Mouse (Mus musculus): ENCODE results near the gene Zfp704. TPM values are rescaled to one million over a fixed set of nuclear protein-coding genes. Genes with fewer than 3 reads are reported as not detected.
"Not testable (repeated sequence)": the region's sequence is repeated elsewhere in the genome, so short reads cannot be mapped to it uniquely, and the experiment has no call there.

Zfp704 gene
- polyA plus RNA-seq, 1 experiment, result 17.3 TPM

DNA sequence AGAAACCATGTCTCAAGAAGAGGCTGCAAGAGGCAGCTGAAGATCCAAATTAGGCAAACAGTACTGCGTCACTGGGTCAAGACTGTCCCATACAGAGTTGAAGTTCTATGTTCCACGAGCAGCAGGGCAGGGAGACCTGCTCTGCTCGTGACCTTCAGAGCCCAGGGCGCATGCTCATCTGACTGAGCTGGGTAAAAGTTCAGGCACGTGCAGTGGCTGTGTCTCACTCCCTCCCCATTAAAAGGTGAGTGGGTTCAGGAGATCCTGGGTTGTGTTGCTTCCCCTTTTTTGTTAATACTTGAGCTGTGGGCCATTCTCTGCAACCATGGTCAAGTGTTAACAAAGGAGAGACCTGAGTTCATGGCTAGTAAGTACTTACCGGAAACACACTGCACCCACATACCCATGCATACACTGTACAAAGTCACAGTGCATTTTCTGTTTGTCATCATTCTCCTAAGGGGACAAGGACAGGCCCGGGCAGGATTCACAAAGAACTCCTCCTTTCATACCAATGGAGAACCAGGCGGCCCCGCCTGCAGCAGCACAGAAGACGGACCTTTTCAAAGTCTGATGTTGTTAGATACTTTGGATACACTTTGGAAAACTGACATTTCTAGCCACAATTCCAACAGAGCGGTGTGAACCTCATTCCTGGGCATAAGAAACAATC is 10.0 kb downstream of the Zfp704 start:
- no peak for DNase-seq (ENCODE audit: extremely low spot score in 1 of 2, low spot score in 1 of 2)

DNA sequence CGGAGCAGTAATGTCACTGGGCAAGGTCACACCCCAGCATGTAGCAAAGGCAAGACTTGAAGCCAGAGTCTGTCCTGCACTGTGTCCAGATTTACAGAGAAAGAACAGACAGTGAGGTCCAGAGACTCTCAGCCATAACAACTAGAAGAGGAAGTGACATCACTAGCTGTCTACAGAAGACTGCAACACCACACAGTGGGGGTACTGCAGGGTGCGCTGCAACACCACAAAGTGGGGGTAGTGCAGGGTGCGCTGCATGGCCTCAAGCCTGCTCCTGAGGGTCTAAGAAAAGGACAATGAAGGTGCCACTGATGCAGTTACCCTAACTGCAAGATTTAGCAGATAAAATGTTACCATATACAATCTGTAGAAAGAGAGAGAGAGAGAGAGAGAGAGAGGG is 11.8 kb downstream of the Zfp704 start:
- no peak for DNase-seq (ENCODE audit: extremely low spot score in 1 of 2, low spot score in 1 of 2)

GRCm38 (mm10) chr3:9594457-9594856 is 15.4 kb downstream of the Zfp704 start:
- no peak for DNase-seq (ENCODE audit: extremely low spot score in 1 of 2, low spot score in 1 of 2)

DNA sequence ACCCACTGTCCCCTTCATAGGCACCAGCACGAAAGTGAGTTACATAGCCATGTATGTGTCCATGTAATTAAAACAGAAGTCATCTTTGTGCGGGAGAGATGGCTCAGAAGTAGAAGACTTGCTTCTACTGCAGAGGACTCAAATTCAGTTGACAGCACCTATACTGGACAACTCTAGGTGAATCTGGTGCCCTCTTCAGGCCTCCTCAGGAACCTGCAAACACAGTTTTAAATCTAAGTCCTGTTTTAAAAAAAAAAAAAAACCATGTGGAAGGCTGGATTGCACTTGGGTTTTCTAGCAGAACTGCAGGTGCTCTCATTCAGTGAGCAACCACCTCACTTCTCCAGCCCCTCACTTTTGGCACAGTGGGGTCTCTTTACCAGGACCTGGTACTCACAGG is 16.1 kb downstream of the Zfp704 start:
- DNase-seq (ENCODE audit: extremely low spot score in 1 of 2, low spot score in 1 of 2), result peak in 1 of 2 experiments; percentile 52

DNA sequence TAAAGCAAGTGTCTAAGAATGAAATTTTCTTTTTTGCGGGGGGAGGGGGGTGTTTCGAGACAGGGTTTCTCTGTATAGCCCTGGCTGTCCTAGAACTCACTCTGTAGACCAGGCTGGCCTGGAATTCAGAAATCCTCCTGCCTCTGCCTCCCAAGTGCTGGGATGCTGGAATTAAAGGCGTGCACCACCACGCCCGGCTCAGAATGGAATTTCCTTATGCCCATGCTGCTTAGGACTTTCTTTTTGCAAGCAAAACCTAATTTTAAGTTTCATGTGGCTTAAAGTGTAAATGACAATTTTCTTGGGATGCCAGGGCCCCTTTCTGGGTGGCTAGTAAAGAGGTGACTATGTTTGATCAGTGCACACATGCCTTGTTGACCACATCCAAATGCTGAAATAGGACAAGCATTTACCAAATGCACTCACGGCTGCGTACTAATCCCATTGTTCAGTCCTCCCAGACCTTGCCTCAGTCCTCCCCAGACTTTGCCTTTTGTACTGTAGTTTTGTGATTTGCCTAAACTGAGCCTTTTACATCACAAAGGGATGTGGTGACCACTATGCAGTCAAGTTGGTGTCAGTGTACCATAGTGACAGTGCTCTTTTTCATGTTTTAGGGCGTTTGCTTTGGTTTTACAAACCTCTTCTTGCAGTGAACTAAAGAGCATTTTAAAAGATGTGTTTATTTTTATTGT is 18.3 kb downstream of the Zfp704 start:
- no peak for DNase-seq (ENCODE audit: extremely low spot score in 1 of 2, low spot score in 1 of 2)

DNA sequence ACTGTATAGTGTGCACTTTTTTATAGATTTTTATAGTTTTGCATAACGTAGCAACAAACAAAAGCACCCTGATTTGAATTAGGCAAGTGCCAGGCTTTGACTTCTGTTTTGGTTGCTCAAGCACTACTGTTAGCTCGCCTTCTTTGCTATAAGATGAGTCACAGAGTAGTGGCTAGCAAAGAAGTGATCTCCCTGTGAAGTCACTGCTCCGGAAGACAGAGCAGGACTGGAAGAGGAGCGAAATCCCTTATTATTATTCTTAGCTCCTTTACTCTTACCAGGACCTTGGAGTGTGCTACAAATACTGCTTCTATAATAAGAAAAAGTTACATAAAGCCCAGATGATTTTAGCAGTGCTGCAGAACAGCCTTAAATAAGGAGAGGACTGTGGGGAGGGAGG is 21.2 kb downstream of the Zfp704 start:
- peak in 1 of 2 experiments; percentile 17 for DNase-seq (ENCODE audit: extremely low spot score in 1 of 2, low spot score in 1 of 2)

- no peak for DNase-seq (ENCODE audit: extremely low spot score in 1 of 2, low spot score in 1 of 2)
Measured at GRCm38 (mm10) chr3:9587304-9587703, 22.6 kb downstream of the Zfp704 start.

GRCm38 (mm10) chr3:9583516-9583915 is 26.4 kb downstream of the Zfp704 start:
- DNase-seq (ENCODE audit: extremely low spot score in 1 of 2, low spot score in 1 of 2), result no peak

DNA sequence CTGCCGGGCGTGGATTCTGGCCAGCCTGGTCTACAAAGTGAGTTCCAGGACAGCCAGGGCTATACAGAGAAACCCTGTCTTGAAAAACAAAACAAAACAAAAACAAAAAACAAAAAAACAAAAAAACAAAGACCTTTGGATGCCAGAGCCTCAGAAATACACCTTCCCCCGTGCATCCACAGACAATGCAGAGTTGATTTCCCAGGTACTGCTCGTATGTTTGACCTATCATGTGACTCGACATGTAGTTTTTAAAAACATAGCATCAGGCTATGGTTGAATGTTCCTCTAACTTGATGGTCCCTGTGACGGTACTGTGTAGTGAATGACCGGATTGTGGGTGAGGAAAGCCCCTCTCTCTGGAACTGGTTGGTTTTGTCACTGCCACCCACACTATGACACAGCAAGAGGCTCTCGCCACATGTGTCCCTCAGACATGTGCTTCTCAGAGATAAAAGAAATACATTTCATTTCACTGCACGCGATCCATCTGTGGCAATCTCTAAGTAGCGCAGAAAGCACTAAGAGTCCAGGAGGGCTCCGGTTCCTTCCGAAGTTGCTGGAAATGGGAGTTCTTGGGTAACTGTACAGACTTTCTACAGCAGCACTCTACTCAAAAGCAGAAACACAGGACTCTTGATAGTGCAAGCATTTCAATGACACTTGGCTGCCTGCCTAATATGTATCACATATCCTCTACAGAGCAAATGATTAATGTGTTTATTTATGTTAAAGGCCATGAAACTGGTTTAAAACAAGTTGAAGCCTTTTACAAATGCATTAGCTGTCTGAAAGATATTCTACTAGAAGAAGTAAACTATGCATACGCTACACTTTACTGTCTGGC is 28.7 kb downstream of the Zfp704 start:
- DNase-seq (ENCODE audit: extremely low spot score in 1 of 2, low spot score in 1 of 2), result no peak

DNA sequence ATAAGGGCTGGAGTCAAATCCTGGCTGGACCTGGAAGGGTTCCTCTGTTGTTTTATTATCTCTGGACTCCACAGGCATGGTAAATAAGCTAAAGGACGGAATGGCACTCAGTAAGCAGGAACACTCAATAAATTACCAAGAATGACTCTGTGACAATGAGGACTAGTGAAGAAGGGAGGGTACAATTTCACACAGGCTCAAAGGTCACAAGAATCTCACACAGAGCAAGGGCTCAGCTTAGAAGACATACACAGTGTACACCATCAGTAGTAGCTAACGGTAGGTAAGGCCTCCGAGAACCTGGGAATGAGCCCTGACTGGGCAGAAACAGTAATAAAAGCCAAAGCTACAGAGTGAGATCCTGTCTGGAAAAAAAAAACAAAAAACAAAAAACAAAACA is 29.8 kb downstream of the Zfp704 start:
- DNase-seq (ENCODE audit: extremely low spot score in 1 of 2, low spot score in 1 of 2), result no peak

GRCm38 (mm10) chr3:9579028-9579643 is 30.7 kb downstream of the Zfp704 start:
- no peak for DNase-seq (ENCODE audit: extremely low spot score in 1 of 2, low spot score in 1 of 2)

GRCm38 (mm10) chr3:9576872-9577271 is 33.0 kb downstream of the Zfp704 start:
- DNase-seq (ENCODE audit: extremely low spot score in 1 of 2, low spot score in 1 of 2), result no peak

GRCm38 (mm10) chr3:9574305-9574704 is 35.6 kb downstream of the Zfp704 start:
- no peak for DNase-seq (ENCODE audit: extremely low spot score in 1 of 2, low spot score in 1 of 2)

GRCm38 (mm10) chr3:9573581-9573980 is 36.3 kb downstream of the Zfp704 start:
- DNase-seq (ENCODE audit: extremely low spot score in 1 of 2, low spot score in 1 of 2), result peak in 1 of 2 experiments; percentile 39

DNA sequence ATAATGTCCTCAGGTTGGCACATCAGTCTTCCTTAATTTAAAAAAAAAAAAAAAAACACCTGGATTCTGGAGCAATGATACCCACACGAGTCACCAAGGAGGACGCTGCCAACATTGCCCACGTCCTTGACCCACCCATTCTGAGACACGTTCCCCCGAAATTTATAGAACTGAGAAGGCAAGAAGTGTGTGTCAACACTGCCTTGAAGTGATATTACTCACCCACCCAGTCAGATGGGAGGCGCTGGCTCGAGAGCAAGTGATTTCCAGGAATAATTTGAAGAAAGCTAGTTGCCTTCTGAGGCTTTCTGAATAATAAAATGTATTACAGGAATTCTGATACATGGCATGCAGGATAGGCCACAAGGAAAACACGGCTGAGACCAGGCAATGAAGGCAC is 37.6 kb downstream of the Zfp704 start:
- DNase-seq (ENCODE audit: extremely low spot score in 1 of 2, low spot score in 1 of 2), result peak in 1 of 2 experiments; percentile 48

DNA sequence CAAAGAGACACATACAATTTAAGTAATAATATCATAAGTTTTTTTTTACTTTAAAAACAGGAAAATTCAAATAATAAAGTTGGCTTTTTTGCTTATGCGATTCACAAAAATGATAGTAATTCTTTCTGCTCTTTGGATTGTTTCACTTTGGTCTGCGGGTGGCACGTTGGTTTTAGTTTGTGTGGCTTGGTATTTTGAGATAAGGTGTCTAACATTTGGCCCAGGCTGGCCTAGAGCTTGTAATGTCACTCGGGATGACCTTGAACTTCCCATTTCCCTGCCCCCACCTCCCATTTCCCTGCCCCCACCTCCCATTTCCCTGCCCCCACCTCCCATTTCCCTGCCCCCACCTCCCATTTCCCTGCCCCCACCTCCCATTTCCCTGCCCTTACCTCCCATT is 39.1 kb downstream of the Zfp704 start:
- no peak for DNase-seq (ENCODE audit: extremely low spot score in 1 of 2, low spot score in 1 of 2)

GRCm38 (mm10) chr3:9569706-9570105 is 40.2 kb downstream of the Zfp704 start:
- not testable (repeated sequence) for DNase-seq (ENCODE audit: extremely low spot score in 1 of 2, low spot score in 1 of 2)

GRCm38 (mm10) chr3:9568565-9569228 is 41.2 kb downstream of the Zfp704 start:
- DNase-seq (ENCODE audit: extremely low spot score in 1 of 2, low spot score in 1 of 2), result no peak

GRCm38 (mm10) chr3:9567948-9568347 is 41.9 kb downstream of the Zfp704 start:
- no peak for DNase-seq (ENCODE audit: extremely low spot score in 1 of 2, low spot score in 1 of 2)

GRCm38 (mm10) chr3:9566831-9567230 is 43.1 kb downstream of the Zfp704 start:
- no peak for DNase-seq (ENCODE audit: extremely low spot score in 1 of 2, low spot score in 1 of 2)
